Mouse (Mus musculus) CD4-positive naive resting alpha-beta T cell, adult 57 days (primary cell): ENCODE data around the gene Tas2r135. TPM values are rescaled to one million over a fixed set of nuclear protein-coding genes. Genes with fewer than 3 reads are reported as not detected.

Source experiments
- total RNA-seq: library from RNA; stranded (reverse); gene quantifications from one replicate; pipeline ENCODE4 v1.2.4, GENCODE M21; 2023

Tas2r135 gene
- total RNA-seq, result 0.53 TPM

GRCm38 (mm10) chr6:42405134-42405533, at the start of gene Tas2r135:
Tas2r135 (plus strand) TSS chr6:42405434.

GRCm38 (mm10) chr6:42372816-42373547, 32.3 kb upstream of the Tas2r135 start, which contains the start of gene Epha1:
Epha1 (minus strand) TSS chr6:42373268.

GRCm38 (mm10) chr6:42399938-42400337, 5.3 kb upstream of the Tas2r135 start, which contains the start of gene Tas2r143:
Tas2r143 (plus strand) TSS chr6:42400238.

GRCm38 (mm10) chr6:42434446-42434845, 29.2 kb downstream of the Tas2r135 start, which contains the start of gene Tas2r126:
Tas2r126 (plus strand) TSS chr6:42434535.

Other genes starting within 250 kb of the Tas2r135 start
- gene Tas2r144, start 190.1 kb upstream of the Tas2r135 start, total RNA-seq, result not detected
- 10.3 TPM for gene Gstk1, start 159.5 kb upstream of the Tas2r135 start, total RNA-seq
- gene Tmem139, start 143.5 kb upstream of the Tas2r135 start, total RNA-seq, result not detected
- 104 TPM for gene Casp2, start 140.4 kb upstream of the Tas2r135 start, total RNA-seq
- gene Clcn1, start 118.7 kb upstream of the Tas2r135 start, total RNA-seq, result 1.4 TPM
- 0.15 TPM for gene Fam131b, start 80.8 kb upstream of the Tas2r135 start, total RNA-seq
- 146 TPM for gene Zyx, start 55.8 kb upstream of the Tas2r135 start, total RNA-seq
- gene Epha1, start 32.2 kb upstream of the Tas2r135 start, total RNA-seq, result 0.18 TPM
- gene Tas2r143, start 5.2 kb upstream of the Tas2r135 start, total RNA-seq, result 0.92 TPM
- gene Tas2r126, start 29.1 kb downstream of the Tas2r135 start, total RNA-seq, result not detected
- not detected for gene Olfr458, start 59.8 kb downstream of the Tas2r135 start, total RNA-seq
- gene Olfr457, start 70.9 kb downstream of the Tas2r135 start, total RNA-seq, result not detected
- gene Olfr456, start 81.8 kb downstream of the Tas2r135 start, total RNA-seq, result not detected
- not detected for gene Olfr455, start 142.2 kb downstream of the Tas2r135 start, total RNA-seq
- not detected for gene Tcaf3, start 192.3 kb downstream of the Tas2r135 start, total RNA-seq
- 0.35 TPM for gene Tcaf2, start 239.8 kb downstream of the Tas2r135 start, total RNA-seq